Mouse (Mus musculus): ENCODE data around the gene Bclaf1.

Gene Bclaf1

DNA sequence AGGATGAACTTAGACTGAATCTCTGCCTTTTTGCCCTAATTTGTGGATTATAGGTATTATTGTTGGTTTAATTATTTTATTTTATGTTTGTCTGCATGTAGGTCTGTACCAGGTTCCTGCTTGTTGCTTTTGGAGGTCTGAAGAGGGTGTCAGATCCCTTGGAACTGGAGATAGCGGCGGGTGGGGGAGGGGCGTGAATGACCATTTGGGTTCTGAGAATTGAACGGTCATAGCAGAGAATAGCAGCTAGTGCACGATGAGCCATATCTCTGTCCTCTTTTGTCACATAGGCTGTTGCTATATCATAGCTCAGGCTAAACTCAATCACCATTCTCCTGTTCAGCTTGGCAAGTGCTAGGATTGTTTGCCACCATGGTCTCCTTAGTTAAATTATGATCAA lies 5.2 kb downstream of the Bclaf1 start:
- peak in 1 of 2 experiments; percentile 28 for DNase-seq

GRCm38 (mm10) chr10:20326226-20326625 lies 14.0 kb downstream of the Bclaf1 start:
- DNase-seq = no peak

GRCm38 (mm10) chr10:20331262-20331661 lies 19.0 kb downstream of the Bclaf1 start:
- no peak for DNase-seq

GRCm38 (mm10) chr10:20337872-20338271 lies 25.6 kb downstream of the Bclaf1 start:
- DNase-seq = no peak

DNA sequence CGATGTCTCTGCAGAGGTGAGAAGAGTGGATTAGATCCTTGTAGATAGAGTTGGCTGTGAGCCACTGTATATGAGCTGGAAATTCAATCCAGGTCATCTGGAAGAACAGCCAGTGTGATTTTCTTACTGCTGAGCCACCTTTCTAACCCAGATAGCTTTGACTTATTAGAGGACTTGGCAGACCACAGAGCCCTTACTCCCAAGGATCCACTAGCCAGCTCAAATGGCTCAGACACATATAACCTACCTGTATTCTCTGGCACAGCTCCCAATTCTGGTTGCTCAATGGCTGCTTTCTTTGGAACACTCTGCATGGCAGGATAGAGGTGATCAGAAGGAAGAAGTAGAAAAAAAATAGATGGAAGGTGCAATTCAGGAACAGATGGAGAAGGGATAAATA lies 33.5 kb downstream of the Bclaf1 start:
- peak in 1 of 2 experiments; percentile 18 for DNase-seq

GRCm38 (mm10) chr10:20347285-20348214 lies 35.3 kb downstream of the Bclaf1 start, which contains the start of gene Mtfr2:
Gene Mtfr2, plus strand, starts transcription at chr10:20347770.
- DNase-seq = peak; percentile 92 to 96

- DNase-seq = no peak
These were observed 36.6 kb downstream of the Bclaf1 start for GRCm38 (mm10) chr10:20348894-20349293.

DNA sequence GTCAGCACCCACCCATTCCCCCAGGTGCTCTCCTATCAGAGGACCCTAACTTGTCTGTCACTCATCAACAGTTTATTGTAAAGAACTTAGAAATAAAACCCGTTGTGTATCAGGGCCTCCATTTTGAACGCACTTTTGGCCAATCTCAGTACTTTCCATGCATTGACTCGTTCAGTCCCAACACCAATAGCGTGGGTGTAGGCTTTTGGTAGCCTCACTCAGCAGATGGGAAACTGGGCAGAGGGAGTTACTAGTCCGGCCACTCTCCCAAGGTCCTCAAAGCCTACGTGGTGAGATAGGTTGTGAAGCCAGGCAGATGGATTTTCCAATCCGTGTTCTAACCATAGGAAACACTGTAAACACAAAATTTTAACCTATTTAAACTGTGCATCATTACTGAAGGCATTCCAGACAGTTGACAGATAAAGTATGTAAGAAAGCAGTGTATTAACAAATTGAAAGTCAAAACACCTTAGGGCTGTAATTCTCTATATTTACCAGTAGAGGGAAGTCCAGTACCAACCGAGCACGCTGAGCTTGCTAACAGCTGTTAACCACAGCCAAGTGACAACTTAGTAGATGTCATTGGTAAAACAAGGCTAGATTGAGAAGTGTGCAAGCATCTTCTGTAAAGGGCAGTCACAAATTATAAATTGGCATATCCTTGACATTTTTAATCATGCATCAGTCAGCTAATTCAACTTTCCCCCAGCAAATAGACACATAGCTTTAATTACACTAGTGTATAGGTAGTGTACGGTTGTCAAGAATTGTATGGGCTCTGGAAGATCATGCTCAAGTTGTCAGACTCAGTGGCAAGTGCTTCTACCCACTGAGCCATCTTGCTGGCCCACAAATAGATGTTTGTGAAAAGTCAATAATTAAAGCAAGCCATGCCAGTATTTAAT lies 49.5 kb downstream of the Bclaf1 start:
- DNase-seq = peak in 1 of 2 experiments; percentile 12

- no peak for DNase-seq
These were observed 50.3 kb downstream of the Bclaf1 start for GRCm38 (mm10) chr10:20362450-20363118.

- no peak for DNase-seq
These were observed 59.8 kb downstream of the Bclaf1 start for GRCm38 (mm10) chr10:20372046-20372445.

GRCm38 (mm10) chr10:20377621-20378020 lies 65.4 kb downstream of the Bclaf1 start:
- DNase-seq = no peak

GRCm38 (mm10) chr10:20379071-20379735 lies 66.9 kb downstream of the Bclaf1 start:
- DNase-seq = no peak

GRCm38 (mm10) chr10:20380798-20381197 lies 68.5 kb downstream of the Bclaf1 start:
- peak; percentile 11 to 19 for DNase-seq

DNA sequence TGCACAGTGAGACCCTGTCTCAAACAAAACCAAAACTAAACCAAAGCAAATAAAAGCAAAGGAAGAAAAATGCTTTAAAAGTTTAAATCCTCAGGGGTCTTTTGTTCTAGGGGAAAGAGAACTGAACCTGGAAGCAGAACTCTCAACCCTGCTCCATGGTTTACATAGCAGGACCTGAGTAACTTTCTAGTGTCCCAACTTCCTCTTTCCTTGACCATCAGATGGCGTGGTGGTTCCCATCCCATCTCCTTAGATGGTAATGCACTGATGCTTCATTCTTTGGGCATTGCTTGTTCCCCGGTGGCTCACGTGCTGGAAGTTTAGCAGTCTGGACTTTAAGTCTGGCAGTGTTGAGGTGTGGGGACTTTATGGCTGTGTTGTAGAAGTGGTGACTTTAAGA lies 69.1 kb downstream of the Bclaf1 start:
- no peak for DNase-seq

- no peak for DNase-seq
These were observed 70.6 kb downstream of the Bclaf1 start for GRCm38 (mm10) chr10:20382807-20383419.

- no peak for DNase-seq
These were observed 78.3 kb downstream of the Bclaf1 start for GRCm38 (mm10) chr10:20390568-20390967.

Measured in cerebellum, postnatal 25 days (tissue).